Mouse (Mus musculus): ENCODE measurements around the gene Ksr1. TPM values are rescaled to one million over a fixed set of nuclear protein-coding genes. Genes with fewer than 3 reads are reported as not detected.

Ksr1 gene
- total and polyA plus RNA-seq, 3 experiments = 22.5 to 73.1 (median 61.2) TPM

GRCm38 (mm10) chr11:79067172-79067571, 79.0 kb downstream of the Ksr1 start:
- Histone ChIP-seq H3K9me3 (replicated peaks; ENCODE audit: low read length) (no peaks in the 10 kb centered on the region), H3K9ac (ENCODE audit: insufficient read depth, low read depth) (no peak overlapping the region), H3K27me3 (replicated peaks) (no peaks in the 10 kb centered on the region), H3K79me2 (replicated peaks; ENCODE audit: control insufficient read depth, extremely low read depth, insufficient read depth, poor library complexity, severe bottlenecking) (peaks cover 5% of the 10 kb centered on the region), H3K36me3 (replicated peaks in 1 of 2; ENCODE audit: control insufficient read depth in 1 of 2, insufficient read depth in 1 of 2, low read length in 1 of 2) (peaks cover 61 to 88% of the 10 kb centered on the region in 2 experiments), H3K4me3 (replicated peaks in 1 of 3; ENCODE audit: low read depth in 2 of 3, low read length in 2 of 3, poor library complexity in 1 of 3) (no peak overlapping the region), H3K4me2 (ENCODE audit: insufficient read depth, low read depth, poor library complexity, severe bottlenecking) (no peak overlapping the region), H3K27ac (ENCODE audit: insufficient read depth, low read depth) (no peak overlapping the region), H3K4me1 (ENCODE audit: control insufficient read depth in 1 of 2, insufficient read depth in 2 of 2) (peaks cover 54 to 73% of the 10 kb centered on the region in 2 experiments)
- in situ Hi-C loops (cut with MboI; ENCODE audit: low pct_ligation_motif_present, low pct_unique_long_range_greater_than_20kb, low sequenced_read_pairs) (no loop called here), dilution Hi-C loops (cut with MboI; ENCODE audit: extremely low pct_ligation_motif_present, extremely low pct_unique_long_range_greater_than_20kb, low sequenced_read_pairs) (no loop called here)
- no peak for DNase-seq (ENCODE audit: extremely low read depth)
- TF ChIP-seq HCFC1 (IDR thresholded peaks at IDR 0.05; ENCODE audit: low read depth, low read length) (no peak), ETS1 (conservative IDR thresholded peaks at IDR 0.05; ENCODE audit: low read depth, low read length) (no peak), KAT2A (IDR thresholded peaks at IDR 0.05; ENCODE audit: insufficient replicate concordance, low read length) (no peak), PAX5 (IDR thresholded peaks at IDR 0.05; ENCODE audit: low read length) (no peak), POLR2AphosphoS2 (IDR thresholded peaks at IDR 0.05; ENCODE audit: low read depth, low read length) (no peak), MEF2A (IDR thresholded peaks at IDR 0.05; ENCODE audit: borderline replicate concordance, low read depth, low read length) (no peak), JUN (IDR thresholded peaks at IDR 0.05; ENCODE audit: insufficient read depth, low read depth, low read length) (no peak), ZNF384 (IDR thresholded peaks at IDR 0.05; ENCODE audit: low read depth, low read length) (no peak), NELFE (IDR thresholded peaks at IDR 0.05; ENCODE audit: low read depth, low read length) (no peak), CHD2 (IDR thresholded peaks at IDR 0.05; ENCODE audit: low read length) (no peak), USF2 (conservative IDR thresholded peaks at IDR 0.05; ENCODE audit: low read depth, low read length) (no peak), TBP (conservative IDR thresholded peaks at IDR 0.05; ENCODE audit: low read depth, low read length) (no peak), ZKSCAN1 (IDR thresholded peaks at IDR 0.05; ENCODE audit: borderline replicate concordance, low read depth, low read length) (no peak)

- Histone ChIP-seq H3K79me2 (replicated peaks; ENCODE audit: control insufficient read depth, extremely low read depth, insufficient read depth, poor library complexity, severe bottlenecking) (peaks cover 5% of the 10 kb centered on the region), H3K9ac (ENCODE audit: insufficient read depth, low read depth) (no peak overlapping the region), H3K4me2 (ENCODE audit: insufficient read depth, low read depth, poor library complexity, severe bottlenecking) (no peak overlapping the region), H3K27me3 (replicated peaks) (no peaks in the 10 kb centered on the region), H3K36me3 (replicated peaks in 1 of 2; ENCODE audit: control insufficient read depth in 1 of 2, insufficient read depth in 1 of 2, low read length in 1 of 2) (peaks cover 60 to 85% of the 10 kb centered on the region in 2 experiments), H3K4me1 (ENCODE audit: control insufficient read depth in 1 of 2, insufficient read depth in 2 of 2) (peaks cover 50 to 73% of the 10 kb centered on the region in 2 experiments), H3K4me3 (replicated peaks in 1 of 3; ENCODE audit: low read depth in 2 of 3, low read length in 2 of 3, poor library complexity in 1 of 3) (no peak overlapping the region), H3K9me3 (replicated peaks; ENCODE audit: low read length) (no peaks in the 10 kb centered on the region), H3K27ac (ENCODE audit: insufficient read depth, low read depth) (no peak overlapping the region)
- in situ Hi-C loops (cut with MboI; ENCODE audit: low pct_ligation_motif_present, low pct_unique_long_range_greater_than_20kb, low sequenced_read_pairs) = no loop called here
- DNase-seq (ENCODE audit: extremely low read depth) = no peak
- no peak for TF ChIP-seq CHD2 (IDR thresholded peaks at IDR 0.05; ENCODE audit: low read length)
- TF ChIP-seq CTCF (conservative IDR thresholded peaks at IDR 0.05 in 1 of 2, IDR thresholded peaks at IDR 0.05 in 1 of 2; ENCODE audit: low read depth in 2 of 2, low read length in 2 of 2) = no peak
- TF ChIP-seq ELF1 (IDR thresholded peaks at IDR 0.05; ENCODE audit: low read depth, low read length) = no peak
- no peak for TF ChIP-seq MXI1 (IDR thresholded peaks at IDR 0.05; ENCODE audit: low read depth, low read length)
- no peak for TF ChIP-seq NELFE (IDR thresholded peaks at IDR 0.05; ENCODE audit: low read depth, low read length)
- TF ChIP-seq USF1 (IDR thresholded peaks at IDR 0.05; ENCODE audit: low read depth, low read length) = no peak
- TF ChIP-seq ETS1 (conservative IDR thresholded peaks at IDR 0.05; ENCODE audit: low read depth, low read length) = no peak
- no peak for TF ChIP-seq MYC (IDR thresholded peaks at IDR 0.05; ENCODE audit: low read depth, low read length)
- no peak for TF ChIP-seq E2F4 (IDR thresholded peaks at IDR 0.05; ENCODE audit: insufficient replicate concordance, low read depth, low read length)
- TF ChIP-seq RCOR1 (conservative IDR thresholded peaks at IDR 0.05; ENCODE audit: low read depth, low read length) = no peak
- dilution Hi-C loops (cut with MboI; ENCODE audit: extremely low pct_ligation_motif_present, extremely low pct_unique_long_range_greater_than_20kb, low sequenced_read_pairs) = no loop called here
Measured at GRCm38 (mm10) chr11:79066191-79066530, 80.0 kb downstream of the Ksr1 start.
